Mouse (Mus musculus) heart, embryonic 13.5 days (tissue): ENCODE measurements at regions not wholly inside any gene's neighbourhood (a gene's known extent, or its start where the extent isn't known, plus 50 kb on each side); places are given as distances from the start of the nearest gene placed in this dataset. TPM values are rescaled to one million over a fixed set of nuclear protein-coding genes. Genes with fewer than 3 reads are reported as not detected.

Experiments used
- microRNA-seq: library from miRNA; unstranded; fragments of <30 nt; microRNA quantifications from one replicate; pipeline ENCODE4, GENCODE M21; 2016

Small RNA genes in the stretch of these regions (microRNA-seq; reads per million reads assigned to microRNA genes)
- not detected for gene Gm25748
